Mouse (Mus musculus) embryo, embryonic 10 days (tissue): Measurements from ENCODE around the gene Dap.

Source experiments
- DNase-seq: peaks from one replicate; pipeline ENCODE4 v3.0.0-alpha.2; 2015; ENCODE audit warnings: low spot score

The Dap gene

DNA sequence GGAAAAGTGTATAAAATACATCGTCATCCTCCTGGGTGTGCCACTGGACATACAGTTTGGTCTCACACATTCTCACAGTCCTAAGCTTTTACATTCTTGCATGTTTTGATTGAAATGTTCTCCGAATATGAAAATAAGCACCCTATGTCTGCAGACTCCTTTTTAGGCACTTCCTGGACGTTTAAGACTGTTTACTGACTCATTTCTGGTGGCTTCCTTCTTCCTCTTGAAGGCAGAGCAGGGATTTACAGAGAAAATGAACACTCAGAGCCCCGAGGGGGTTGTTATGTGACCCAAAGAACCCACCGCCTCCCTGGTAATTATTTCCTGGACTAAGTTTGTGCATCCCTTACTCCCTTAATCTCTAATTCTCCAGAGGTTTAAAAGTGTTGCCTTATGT is 13.8 kb downstream of the Dap start:
- DNase-seq: no peak

GRCm38 (mm10) chr15:31238611-31239010 is 14.5 kb downstream of the Dap start:
- DNase-seq: peak; percentile 40

DNA sequence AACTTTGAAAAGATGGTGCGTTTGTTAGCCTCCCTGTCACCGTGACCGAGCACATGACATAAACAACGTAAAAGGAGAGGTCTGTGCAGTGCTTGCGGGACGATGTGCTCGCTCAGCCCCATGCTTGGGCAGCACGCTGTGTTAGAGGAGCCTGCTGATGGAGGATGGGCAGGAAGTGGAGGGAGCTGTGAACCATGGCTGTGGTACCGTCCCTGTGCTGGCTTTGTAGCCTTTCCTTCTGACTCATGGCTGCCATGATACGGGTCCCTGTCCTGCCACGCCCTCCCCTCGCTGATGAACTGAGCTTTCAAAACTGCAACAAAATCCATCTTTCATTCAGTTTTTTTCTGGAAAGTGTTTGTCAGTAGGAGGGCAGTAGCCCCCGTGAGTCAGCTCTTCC is 15.6 kb downstream of the Dap start:
- no peak for DNase-seq

DNA sequence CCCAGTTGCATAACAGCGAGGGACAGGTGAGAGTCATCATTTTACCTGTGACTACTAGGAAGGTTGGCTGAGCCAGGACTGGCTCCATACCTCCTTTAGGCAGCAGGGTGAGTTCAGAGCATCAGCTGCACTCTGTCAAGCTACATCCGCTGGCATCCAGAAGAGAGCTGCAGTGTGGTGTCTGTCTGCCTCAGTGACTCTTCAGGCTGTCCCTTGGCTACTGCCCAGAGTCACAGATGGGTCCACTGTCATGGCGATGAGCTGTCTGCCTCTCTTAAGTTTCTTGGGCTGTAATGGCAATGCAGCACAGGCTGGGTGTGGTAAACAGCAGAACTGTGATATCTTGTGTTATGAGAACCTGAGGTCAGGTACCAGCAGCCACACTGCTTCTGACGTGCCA is 16.1 kb downstream of the Dap start:
- DNase-seq: no peak

GRCm38 (mm10) chr15:31243260-31243659 is 19.1 kb downstream of the Dap start:
- no peak for DNase-seq

DNA sequence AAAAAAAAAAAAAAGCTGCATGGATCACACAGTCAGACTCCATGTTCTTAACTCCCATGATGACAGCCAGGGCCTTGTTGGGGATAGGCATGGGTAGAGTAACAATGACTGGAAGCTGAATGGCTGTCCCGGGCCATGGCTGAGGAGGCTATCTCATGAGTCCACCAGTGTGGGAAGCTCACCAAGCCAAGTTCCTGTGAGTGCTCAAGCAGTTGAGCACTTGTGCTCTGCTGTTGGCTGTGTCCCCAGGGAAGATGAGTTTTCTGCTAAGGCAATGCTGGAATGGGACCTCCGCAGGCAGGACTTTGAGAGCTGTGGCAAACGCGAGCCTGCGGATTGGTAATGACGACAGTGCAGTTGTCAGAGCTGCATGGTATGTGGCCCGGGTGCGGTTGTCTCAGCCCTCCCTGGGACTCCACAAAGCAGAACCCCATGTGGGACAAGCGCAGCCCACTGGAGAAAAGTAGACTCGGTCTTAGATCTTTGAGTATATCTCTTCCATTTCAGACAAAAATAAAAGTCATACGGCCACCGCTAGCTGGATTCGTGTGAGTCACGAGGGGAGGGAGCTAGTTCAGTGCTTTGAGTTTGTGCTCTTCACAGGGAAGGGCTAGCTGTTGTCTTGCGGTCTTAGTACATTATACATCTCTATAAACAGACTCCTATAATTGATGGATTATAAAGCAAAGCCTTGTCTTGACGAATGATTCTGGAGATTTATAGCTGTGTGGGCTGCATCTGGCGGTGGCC is 20.8 kb downstream of the Dap start:
- DNase-seq: no peak

- DNase-seq: no peak
Observed at GRCm38 (mm10) chr15:31245934-31246333, 21.8 kb downstream of the Dap start.

GRCm38 (mm10) chr15:31247035-31247434 is 22.9 kb downstream of the Dap start:
- DNase-seq: no peak

- DNase-seq: no peak
Observed at GRCm38 (mm10) chr15:31248882-31249281, 24.8 kb downstream of the Dap start.

DNA sequence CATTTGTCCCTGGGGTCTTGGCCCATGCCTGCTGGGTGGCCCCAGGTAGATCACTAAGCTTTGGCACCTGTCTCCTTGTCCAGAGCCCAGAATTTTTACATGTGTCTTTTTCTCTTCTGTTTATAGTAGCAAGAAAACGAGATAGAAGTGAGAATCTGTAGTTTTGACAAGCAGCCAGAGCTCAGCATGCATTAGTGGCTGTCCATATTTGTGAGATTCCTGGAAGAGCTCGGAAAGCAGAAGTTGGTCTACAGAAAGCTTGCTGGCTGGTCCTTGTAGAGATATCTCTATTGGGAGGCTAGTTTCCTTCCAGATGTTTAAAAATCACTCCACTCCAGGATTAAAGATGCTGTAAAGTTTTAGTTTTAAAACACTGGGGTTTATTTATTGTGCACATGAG is 25.9 kb downstream of the Dap start:
- DNase-seq: no peak

DNA sequence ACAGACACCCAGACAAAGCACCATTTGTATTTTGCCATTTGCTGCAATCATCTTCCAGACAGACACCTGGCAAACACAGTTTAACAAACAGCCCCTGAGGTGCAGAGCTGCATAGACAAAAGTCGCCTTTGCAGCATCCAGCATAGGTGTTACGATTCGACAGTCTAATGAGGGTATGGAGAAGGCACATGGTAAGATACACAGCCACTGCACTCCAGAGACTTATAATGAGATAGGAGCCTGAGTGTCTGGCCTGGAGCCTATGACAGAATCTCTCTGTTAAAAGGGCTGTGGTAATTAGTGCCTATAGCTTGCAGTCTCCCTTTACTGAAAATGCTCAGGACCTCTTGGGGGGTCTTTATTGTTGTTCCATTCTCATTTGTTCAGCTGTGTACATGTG is 26.6 kb downstream of the Dap start:
- no peak for DNase-seq

DNA sequence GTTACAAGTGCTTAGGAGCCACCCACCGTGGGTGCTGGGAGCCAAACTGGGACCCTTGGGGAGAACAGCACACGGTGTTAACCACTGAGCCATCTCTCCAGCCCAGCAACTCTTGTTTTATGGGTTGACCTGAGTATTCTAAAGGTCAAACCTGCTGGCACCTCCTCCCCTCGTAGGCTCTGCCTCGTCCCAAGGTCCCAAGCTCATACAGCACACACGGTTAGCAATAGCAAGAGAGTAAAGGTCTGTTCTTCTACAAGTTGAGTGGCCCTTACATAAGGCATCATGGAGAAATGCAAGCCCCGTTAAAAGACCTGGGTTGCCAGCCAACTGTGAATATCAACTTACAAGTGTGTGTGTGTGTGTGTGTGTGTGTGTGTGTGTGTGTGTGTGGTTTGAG is 27.1 kb downstream of the Dap start:
- no peak for DNase-seq

DNA sequence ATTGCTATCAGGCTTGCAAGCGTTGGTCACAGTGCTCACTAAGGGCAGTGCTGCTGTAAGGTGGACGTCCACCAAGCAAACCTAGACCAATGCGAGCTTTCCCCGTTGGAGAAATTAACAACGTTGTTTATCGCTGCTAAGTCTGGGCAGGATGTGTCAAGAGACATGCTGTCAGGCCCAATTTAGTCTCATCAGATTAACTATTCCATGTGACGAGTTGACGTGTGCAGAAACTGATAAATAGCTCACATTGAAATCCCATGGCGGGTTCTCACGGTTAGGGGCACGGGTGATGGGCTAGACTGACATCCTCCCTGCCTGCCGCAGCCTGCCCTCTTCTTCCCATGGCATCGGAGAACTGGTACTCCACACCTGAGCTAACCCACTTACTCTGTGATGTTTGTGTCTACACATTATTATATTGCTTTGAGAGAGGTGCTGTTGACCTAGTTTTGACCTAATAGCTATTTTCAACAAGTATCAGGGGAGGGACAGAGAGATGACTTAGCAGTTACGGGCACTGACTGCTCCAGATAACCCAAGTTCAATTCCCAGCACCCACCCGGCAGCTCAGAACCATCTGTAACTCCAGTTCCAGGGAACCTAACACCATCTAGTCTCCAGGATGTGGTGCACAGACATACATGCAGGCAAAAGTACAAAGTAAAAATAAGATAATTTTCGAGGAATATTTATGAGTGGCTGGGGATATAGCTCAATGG is 28.6 kb downstream of the Dap start:
- DNase-seq: no peak

DNA sequence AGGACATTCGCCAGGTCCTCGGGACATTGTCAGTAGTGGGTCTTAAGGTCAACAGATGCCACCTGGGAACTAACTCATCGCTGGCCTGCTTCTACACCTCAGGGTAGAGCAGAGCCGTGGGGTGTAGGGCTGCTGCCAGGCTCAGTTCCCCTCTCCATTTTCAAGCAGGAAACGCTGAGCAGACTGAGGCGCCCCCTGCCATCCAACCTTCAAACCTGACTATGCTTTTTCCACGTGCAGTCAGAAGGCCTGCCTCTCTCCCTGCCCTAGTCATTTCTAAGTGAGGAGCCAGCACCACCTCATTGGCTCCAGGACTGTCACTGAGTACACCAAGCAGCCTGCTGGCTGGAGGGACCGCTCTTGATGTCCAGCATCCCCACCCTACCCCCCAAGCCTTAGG is 29.3 kb downstream of the Dap start:
- no peak for DNase-seq

DNA sequence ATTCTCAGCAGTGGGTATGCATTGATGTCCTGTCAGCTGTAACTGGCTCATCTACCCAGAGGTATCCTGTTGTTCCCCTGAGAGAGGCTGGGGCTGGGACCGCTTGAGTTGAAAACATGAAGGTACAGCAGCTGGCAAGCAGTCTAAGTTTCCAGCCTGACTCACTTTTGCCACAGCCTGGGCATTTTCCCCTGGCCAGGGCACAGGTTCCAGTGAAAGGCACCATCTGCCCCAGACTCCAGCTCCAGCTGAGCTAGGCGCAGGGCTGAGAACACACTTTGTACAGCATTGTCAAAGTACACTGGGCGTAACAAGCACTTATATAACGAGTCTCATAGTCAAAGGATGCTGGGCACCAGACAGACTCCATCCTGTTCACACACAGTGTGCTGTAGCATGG is 29.8 kb downstream of the Dap start:
- DNase-seq: no peak

- DNase-seq: no peak
Observed at GRCm38 (mm10) chr15:31254939-31255535, 30.9 kb downstream of the Dap start.

- DNase-seq: no peak
Observed at GRCm38 (mm10) chr15:31255762-31256161, 31.6 kb downstream of the Dap start.

GRCm38 (mm10) chr15:31257329-31257728 is 33.2 kb downstream of the Dap start:
- no peak for DNase-seq

- peak; percentile 63 for DNase-seq
Observed at GRCm38 (mm10) chr15:31258029-31258692, 34.0 kb downstream of the Dap start.

DNA sequence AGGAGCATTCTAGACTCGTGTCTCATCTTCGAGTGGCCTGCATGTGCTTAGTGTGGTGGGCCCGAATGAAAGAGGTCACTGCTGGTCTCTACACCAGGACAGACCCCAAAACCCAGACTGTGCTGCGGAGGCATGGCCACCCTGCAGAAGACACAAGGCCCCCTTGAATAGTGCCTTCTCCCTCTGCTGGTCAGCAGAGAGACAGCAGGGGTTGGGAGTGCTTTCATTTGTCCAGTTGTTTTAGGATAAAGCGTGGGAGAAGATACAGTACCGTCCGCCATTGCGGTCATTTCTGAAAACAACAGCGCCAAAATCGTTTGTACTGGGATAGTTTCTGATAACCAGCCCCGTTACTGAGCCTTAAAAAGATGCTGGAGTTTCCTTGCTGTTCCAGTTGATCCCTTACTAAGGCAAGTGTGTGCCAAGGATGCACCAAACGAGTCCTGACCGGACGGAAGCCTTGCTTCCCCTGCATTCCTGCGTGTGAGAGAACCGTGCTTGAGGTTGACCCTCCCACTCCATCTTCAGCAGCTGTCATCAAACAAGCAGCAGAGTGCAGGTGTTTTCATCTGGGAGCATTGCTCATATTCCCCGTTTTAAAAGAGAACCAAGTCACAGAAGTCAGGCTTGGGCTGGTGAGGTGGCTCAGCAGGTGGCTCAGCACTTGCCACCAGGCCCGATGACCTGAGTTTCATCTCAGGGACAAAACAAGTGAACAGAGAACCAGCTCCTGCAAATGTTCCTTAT is 34.8 kb downstream of the Dap start:
- DNase-seq: peak; percentile 45

GRCm38 (mm10) chr15:31261094-31261493 is 37.0 kb downstream of the Dap start:
- DNase-seq: no peak

DNA sequence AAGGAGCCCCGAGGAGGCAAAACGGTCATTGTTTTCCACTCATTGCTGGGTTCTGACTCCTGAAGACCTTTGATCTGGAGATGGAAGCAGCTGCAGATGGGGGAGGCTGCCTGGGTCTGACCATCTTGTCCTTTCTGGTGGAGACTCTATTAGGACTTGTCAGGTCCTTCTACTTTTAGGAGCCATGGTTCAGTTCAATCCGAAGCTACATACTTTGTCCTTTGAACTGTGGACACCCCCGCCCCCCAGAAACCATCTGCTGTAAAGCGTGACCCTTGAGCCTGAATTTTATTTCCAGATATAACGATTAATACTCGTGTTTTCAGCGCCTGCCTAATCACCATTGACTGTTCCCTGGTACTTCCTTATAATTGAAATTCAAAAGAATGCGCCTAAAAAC is 38.2 kb downstream of the Dap start:
- DNase-seq: no peak
